Mouse (Mus musculus) testis, adult 2 months (tissue): ENCODE measurements around the gene 2610301B20Rik.

ENCODE experiments used
- CTCF ChIP-seq: fragments of 200-500 bp; IDR thresholded peaks from 2 replicates; pipeline ENCODE4 v1.5.1; 2012; ENCODE audit warnings: low read depth, mild to moderate bottlenecking, inconsistent platforms, low read length, moderate library complexity; ENCODE audit not compliant: control insufficient read depth, insufficient read depth, insufficient replicate concordance
- POLR2A ChIP-seq: fragments of 200-500 bp; IDR thresholded peaks from 2 replicates; pipeline ENCODE4 v1.6.1; 2012; ENCODE audit warnings: low read depth, mild to moderate bottlenecking, inconsistent platforms, low read length, moderate library complexity; ENCODE audit not compliant: control insufficient read depth

DNA sequence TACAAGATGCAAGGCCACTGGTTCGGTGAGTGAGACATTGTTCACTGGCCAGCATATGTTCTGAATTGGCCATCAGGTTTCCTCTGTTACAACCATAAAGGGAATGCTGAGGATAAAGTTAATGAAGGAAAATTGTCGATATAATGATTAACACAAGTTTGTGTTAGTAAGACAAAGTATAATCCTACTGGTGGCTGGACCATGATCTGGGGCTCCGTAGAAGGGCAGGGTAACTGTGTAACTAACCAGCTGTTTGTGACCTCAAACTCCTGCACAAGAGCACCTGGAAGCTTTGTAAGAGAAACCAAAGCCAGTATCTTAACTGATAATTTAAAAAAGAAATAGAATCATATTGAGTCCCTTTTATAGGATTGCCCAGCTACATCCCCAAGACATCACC lies 55.4 kb downstream of the 2610301B20Rik start:
- TF ChIP-seq CTCF (no peak), POLR2A (no peak)
